Mouse (Mus musculus): ENCODE data around the gene Dnase2a. TPM values are rescaled to one million over a fixed set of nuclear protein-coding genes. Genes with fewer than 3 reads are reported as not detected.
"Not testable (repeated sequence)": the region's sequence is repeated elsewhere in the genome, so short reads cannot be mapped to it uniquely, and the experiment has no call there.

The Dnase2a gene
- polyA plus RNA-seq, 1 experiment from 2014 or later, result 8.6 TPM

DNA sequence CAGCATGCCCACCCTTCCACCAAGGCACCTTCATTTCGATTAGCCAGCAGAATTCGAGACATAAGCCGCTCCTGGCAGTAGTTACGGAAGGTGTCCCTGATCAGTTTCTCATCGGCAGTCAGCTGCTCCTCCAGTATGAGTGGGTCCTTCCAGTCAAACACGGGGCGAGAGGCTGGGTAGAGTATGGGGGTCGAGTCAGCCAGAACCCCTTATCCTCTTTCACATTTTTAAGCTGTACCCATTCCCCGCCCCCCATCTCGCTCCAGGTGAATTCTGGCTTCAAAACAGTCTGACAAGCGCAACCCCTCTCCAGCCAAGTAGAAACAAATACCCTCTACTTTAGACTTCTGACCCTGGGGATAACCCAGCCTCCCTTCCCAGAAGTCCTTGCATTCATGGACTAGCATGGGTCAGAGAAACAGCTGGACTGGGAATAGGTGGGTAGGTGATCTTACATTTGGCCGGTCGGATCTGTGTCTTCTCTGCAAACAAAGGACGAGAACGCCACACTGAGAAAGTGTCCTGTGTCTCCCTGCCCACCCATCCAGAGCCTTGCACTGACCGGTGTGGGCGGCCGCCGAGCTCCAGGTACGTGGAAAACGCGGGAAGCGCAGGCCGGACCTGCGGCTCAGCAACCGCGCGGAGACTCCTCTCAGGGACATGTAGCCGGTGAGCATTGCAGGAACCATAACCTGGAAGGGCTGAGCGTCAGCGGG is 15.2 kb upstream of the Dnase2a start:
- WGBS, result 7% methylated on average over 31 of the region's 31 CpGs
- H3K27me3 ChIP-seq, result no peaks in the 10 kb centered on the region
- peak overlapping the region; percentile 71 for H3K27ac ChIP-seq
- peaks cover 17% of the 10 kb centered on the region for H3K4me1 ChIP-seq
- no peaks in the 10 kb centered on the region for H3K9me3 ChIP-seq (replicated peaks)
- ATAC-seq (replicated peaks; ENCODE audit: low FRiP score), result peak; percentile 61
- peak overlapping the region; percentile 67 for H3K9ac ChIP-seq
- H3K36me3 ChIP-seq, result peaks cover 32% of the 10 kb centered on the region
- peak overlapping the region; percentile 85 for H3K4me3 ChIP-seq (replicated peaks)
- H3K4me2 ChIP-seq, result peak overlapping the region; percentile 78

DNA sequence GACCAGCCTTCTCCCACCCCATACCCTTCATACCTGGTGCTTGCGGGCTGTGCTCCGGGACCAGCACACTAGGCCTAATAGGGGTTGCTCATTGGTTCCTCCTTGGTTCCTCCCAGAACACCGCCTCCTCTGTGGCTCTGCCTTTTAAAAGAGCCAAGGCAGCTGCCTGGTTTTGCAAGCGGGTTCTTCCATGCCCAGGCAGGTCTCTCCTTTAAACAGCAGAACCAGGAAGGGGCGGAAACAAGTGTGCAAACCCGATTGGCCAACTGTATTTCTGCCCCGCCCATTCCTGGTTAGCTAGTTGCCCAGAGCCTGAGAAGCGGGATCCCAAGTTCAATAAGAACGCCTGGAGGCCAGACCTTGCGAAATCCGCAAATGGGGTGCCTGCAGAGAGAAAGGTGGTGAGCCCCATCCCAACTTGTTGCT is 14.6 kb upstream of the Dnase2a start, which contains the start of gene Gcdh:
Gcdh (minus strand) TSS at position 213 of the 426 bp plus-strand sequence.
- ATAC-seq (replicated peaks; ENCODE audit: low FRiP score), result peak; percentile 98
- under 1% methylated on average over 11 of the region's 11 CpGs for WGBS
- Histone ChIP-seq H3K36me3 (peaks cover 26% of the 10 kb centered on the region), H3K27me3 (no peaks in the 10 kb centered on the region), H3K9me3 (replicated peaks) (no peaks in the 10 kb centered on the region), H3K4me3 (replicated peaks) (peak within 1 kb of the TSS; percentile 85), H3K27ac (peak within 1 kb of the TSS; percentile 71), H3K4me2 (peak within 1 kb of the TSS; percentile 78), H3K4me1 (peaks cover 17% of the 10 kb centered on the region), H3K9ac (peak within 1 kb of the TSS; percentile 67)

DNA sequence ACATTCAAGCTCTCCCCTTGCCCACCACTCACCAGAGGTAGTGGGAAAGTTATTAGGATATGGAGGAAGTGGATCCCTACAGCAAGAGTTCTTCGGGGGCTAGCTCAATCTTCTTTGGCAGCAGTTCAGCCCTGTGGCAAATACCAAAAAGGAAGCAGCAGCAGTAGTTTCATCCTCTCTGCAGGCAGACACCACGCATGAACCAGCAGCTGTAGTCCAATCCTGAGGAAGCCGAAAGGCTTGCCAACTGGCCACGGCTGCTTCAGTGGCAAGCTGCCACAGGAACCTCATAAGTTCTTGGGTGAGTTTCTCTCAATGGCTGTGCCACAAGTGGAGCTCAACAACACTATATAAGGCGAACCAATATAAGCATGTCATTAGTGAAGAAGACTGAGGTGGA is 12.4 kb upstream of the Dnase2a start:
- Histone ChIP-seq H3K4me2 (no peak overlapping the region), H3K4me3 (replicated peaks) (no peak overlapping the region), H3K4me1 (peaks cover 17% of the 10 kb centered on the region), H3K27me3 (peaks cover 3% of the 10 kb centered on the region; the same call in 1 of the 2 replicates), H3K9ac (no peak overlapping the region), H3K9me3 (replicated peaks) (no peaks in the 10 kb centered on the region), H3K27ac (no peak overlapping the region), H3K36me3 (peaks cover 8% of the 10 kb centered on the region)
- whole genome bisulfite sequencing, result 88% methylated on average over 5 of the region's 5 CpGs
- no peak for ATAC-seq (replicated peaks; ENCODE audit: low FRiP score)

DNA sequence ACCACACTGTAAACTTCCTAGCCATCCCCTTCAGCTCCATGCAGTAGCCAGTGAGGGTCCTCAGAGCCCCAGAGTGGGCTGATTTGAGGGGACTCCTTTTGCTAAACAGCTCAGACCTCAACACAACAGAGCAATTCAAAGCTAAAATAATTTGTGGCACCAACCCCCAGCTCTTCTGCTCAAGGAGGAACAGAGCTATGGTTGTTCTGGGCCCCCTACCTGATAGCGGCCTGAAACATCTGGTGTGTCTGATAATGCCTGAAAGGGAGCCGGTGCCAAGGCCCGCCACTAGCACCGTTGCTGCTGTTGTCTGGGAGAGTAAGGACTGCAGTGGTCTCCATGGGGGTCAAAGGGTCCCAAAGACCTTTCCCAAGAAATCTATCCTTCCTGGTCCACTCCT is 7.3 kb upstream of the Dnase2a start:
- WGBS, result 79% methylated on average over 4 of the region's 4 CpGs
- Histone ChIP-seq H3K9ac (no peak overlapping the region), H3K9me3 (replicated peaks) (no peaks in the 10 kb centered on the region), H3K4me3 (replicated peaks) (no peak overlapping the region), H3K36me3 (no peaks in the 10 kb centered on the region), H3K4me2 (0 out of 2 replicates have a peak overlapping the region, but pooled peaks have one; percentile 9), H3K27ac (no peak overlapping the region), H3K27me3 (peaks cover 11% of the 10 kb centered on the region), H3K4me1 (peaks cover 16% of the 10 kb centered on the region)
- ATAC-seq (replicated peaks; ENCODE audit: low FRiP score), result no peak

DNA sequence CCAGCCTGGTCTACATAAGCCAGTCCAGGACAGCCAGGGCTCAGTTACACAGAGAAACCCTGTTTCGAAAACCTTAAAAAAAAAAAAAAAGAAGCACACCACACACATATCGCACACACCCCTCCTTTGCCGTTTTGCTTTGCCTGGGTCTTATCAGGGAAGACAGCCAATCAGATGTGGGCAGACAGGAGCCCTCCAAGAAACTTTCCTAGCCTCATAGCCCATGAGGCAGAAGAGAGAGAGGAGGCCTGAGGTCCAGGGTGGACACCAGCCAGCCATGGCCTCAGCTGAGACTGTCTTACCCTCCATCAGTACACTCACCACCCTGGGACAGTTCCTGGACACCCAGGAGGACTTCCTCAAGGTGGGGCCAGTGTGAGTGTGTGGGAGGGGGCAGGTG is 6.6 kb upstream of the Dnase2a start, which contains the start of gene Klf1:
Klf1 (plus strand) TSS at position 177 of the 400 bp plus-strand sequence.
- H3K9me3 ChIP-seq (replicated peaks), result no peaks in the 10 kb centered on the region
- H3K36me3 ChIP-seq, result no peaks in the 10 kb centered on the region
- H3K4me3 ChIP-seq (replicated peaks), result peak within 1 kb of the TSS; percentile 65
- H3K27ac ChIP-seq, result 0 out of 2 replicates have a peak within 1 kb of the TSS, but pooled peaks have one; percentile 87
- H3K4me1 ChIP-seq, result peaks cover 16% of the 10 kb centered on the region
- peak within 1 kb of the TSS; percentile 71 for H3K9ac ChIP-seq
- peak within 1 kb of the TSS; percentile 96 for H3K4me2 ChIP-seq
- peaks cover 11% of the 10 kb centered on the region for H3K27me3 ChIP-seq
- 71% methylated on average over 3 of the region's 3 CpGs for WGBS
- ATAC-seq (replicated peaks; ENCODE audit: low FRiP score), result no peak; the same call in 1 of the 2 replicates

DNA sequence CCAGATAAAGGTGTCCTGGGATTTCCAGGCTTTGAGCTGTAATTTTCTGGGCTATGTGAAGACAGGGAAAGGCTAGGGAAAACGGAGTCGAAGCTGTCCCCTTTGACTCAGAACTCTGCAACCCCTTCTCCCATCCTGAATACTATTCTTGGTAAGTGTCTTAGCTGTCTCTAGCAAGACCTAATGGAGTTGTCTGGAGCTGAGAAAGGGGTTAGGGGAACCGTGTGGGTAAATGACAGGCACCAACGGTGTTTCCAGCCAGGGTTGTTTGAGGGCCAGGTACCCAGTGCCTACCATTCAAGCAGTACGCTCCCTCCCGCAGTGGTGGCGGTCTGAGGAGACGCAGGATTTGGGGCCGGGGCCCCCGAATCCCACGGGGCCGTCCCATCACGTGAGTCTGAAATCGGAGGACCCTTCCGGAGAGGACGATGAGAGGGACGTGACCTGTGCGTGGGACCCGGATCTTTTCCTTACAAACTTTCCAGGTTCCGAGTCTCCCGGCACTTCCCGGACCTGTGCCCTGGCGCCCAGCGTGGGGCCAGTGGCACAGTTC is 5.9 kb upstream of the Dnase2a start:
- H3K9me3 ChIP-seq (replicated peaks), result no peaks in the 10 kb centered on the region
- ATAC-seq (replicated peaks; ENCODE audit: low FRiP score), result no peak
- WGBS, result 4% methylated on average over 24 of the region's 24 CpGs
- no peaks in the 10 kb centered on the region for H3K36me3 ChIP-seq
- H3K9ac ChIP-seq, result peak overlapping the region; percentile 71
- peaks cover 16% of the 10 kb centered on the region for H3K4me1 ChIP-seq
- H3K27ac ChIP-seq, result no peak overlapping the region
- H3K4me2 ChIP-seq, result peak overlapping the region; percentile 96
- peak overlapping the region; percentile 65 for H3K4me3 ChIP-seq (replicated peaks)
- peaks cover 11% of the 10 kb centered on the region for H3K27me3 ChIP-seq

DNA sequence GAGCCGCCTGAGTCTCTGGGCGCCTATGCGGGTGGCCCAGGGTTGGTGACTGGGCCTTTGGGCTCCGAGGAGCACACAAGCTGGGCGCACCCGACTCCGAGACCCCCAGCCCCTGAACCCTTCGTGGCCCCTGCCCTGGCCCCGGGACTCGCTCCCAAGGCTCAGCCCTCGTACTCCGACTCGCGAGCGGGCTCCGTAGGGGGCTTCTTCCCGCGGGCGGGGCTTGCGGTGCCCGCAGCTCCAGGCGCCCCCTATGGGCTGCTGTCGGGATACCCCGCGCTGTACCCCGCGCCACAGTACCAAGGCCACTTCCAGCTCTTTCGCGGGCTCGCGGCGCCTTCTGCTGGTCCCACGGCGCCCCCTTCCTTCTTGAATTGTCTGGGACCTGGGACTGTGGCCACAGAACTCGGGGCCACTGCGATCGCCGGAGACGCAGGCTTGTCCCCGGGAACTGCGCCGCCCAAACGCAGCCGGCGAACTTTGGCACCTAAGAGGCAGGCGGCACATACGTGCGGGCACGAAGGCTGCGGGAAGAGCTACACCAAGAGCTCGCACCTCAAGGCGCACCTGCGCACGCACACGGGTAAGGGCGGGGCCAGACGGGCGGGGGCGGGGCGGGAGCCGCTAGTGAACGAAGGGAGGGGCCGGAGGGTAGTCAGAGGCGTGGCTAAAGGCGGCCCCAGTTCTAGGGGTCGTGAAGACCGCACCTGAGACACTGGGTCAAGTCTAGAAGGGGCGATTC is 5.3 kb upstream of the Dnase2a start:
- Histone ChIP-seq H3K4me1 (peaks cover 18% of the 10 kb centered on the region), H3K27ac (peak overlapping the region; percentile 87), H3K9me3 (replicated peaks) (no peaks in the 10 kb centered on the region), H3K27me3 (peaks cover 11% of the 10 kb centered on the region), H3K9ac (peak overlapping the region; percentile 71), H3K36me3 (no peaks in the 10 kb centered on the region), H3K4me2 (peak overlapping the region; percentile 96), H3K4me3 (replicated peaks) (peak overlapping the region; percentile 65)
- ATAC-seq (replicated peaks; ENCODE audit: low FRiP score), result peak; percentile 90
- under 1% methylated on average over 68 of the region's 68 CpGs for WGBS

DNA sequence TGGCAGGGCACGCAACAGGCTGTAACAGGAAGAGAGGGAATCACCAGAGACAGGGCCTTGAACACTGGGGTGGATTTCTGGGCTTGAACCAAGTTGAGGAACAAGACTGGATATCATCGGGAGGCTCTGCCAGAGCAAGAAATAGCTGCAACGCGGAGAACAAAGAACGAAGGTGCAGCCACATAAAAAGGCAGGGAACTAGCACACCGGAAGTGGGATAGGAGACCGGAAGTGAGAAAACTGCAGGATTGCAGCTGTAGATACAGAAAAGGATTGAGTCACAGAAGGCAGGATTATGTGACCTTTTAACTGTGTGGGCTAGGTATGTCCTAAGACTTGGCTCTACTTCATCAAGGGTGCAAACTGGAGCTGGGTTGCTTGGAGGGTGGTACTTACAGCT is 4.0 kb upstream of the Dnase2a start:
- Histone ChIP-seq H3K27me3 (peaks cover 18% of the 10 kb centered on the region), H3K36me3 (no peaks in the 10 kb centered on the region), H3K4me2 (no peak overlapping the region), H3K9ac (no peak overlapping the region), H3K9me3 (replicated peaks) (no peaks in the 10 kb centered on the region), H3K27ac (no peak overlapping the region), H3K4me1 (peaks cover 26% of the 10 kb centered on the region), H3K4me3 (replicated peaks) (no peak overlapping the region)
- ATAC-seq (replicated peaks; ENCODE audit: low FRiP score), result no peak
- whole genome bisulfite sequencing, result 89% methylated on average over 7 of the region's 7 CpGs

DNA sequence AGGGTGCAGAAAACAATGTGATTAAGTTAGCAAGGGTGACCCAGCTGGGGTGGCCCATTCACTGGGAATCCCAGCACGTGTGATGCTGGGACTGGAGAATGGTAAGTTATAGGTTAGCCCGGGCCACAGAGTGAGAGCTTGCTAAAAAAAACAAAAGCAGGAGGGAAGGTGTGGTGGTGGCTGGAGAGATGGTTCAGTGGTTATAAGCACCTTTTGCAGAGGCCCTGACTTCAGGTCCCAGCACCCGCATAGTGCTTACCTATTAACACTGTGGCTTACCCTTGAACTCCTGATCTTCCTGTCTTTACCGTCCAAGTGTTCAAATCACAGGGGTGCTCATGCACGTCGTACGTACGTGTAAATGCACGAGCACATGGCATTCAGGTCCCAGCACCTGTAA is 1.3 kb upstream of the Dnase2a start:
- no peaks in the 10 kb centered on the region for H3K9me3 ChIP-seq (replicated peaks)
- 85% methylated on average over 9 of the region's 9 CpGs for WGBS
- H3K4me1 ChIP-seq, result peaks cover 27% of the 10 kb centered on the region
- H3K9ac ChIP-seq, result no peak overlapping the region
- ATAC-seq (replicated peaks; ENCODE audit: low FRiP score), result no peak
- H3K4me3 ChIP-seq (replicated peaks), result no peak overlapping the region
- H3K27ac ChIP-seq, result no peak overlapping the region
- no peaks in the 10 kb centered on the region for H3K36me3 ChIP-seq
- no peak overlapping the region for H3K4me2 ChIP-seq
- H3K27me3 ChIP-seq, result peaks cover 34% of the 10 kb centered on the region

DNA sequence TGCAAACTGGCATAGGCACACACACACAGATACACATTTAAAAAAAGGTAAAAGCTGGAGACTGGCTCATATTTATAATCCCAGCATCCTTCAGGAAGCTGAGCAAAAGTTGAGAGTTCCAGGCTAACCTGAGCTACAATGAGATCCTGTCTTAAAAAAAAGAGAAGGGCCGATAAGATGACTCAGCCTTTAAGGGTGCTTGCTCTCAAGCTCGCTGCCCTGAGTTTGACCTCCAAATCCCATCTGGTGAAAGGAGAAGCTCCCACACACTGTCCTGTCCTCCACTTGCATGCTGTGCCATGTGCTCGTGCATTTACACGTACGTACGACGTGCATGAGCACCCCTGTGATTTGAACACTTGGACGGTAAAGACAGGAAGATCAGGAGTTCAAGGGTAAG is 867 bp upstream of the Dnase2a start:
- no peak for ATAC-seq (replicated peaks; ENCODE audit: low FRiP score)
- Histone ChIP-seq H3K36me3 (no peaks in the 10 kb centered on the region), H3K9ac (no peak overlapping the region), H3K4me3 (replicated peaks) (no peak overlapping the region), H3K4me2 (no peak overlapping the region), H3K27ac (no peak overlapping the region), H3K27me3 (peaks cover 37% of the 10 kb centered on the region), H3K9me3 (replicated peaks) (no peaks in the 10 kb centered on the region), H3K4me1 (peaks cover 27% of the 10 kb centered on the region)
- 59% methylated on average over 8 of the region's 8 CpGs for WGBS

DNA sequence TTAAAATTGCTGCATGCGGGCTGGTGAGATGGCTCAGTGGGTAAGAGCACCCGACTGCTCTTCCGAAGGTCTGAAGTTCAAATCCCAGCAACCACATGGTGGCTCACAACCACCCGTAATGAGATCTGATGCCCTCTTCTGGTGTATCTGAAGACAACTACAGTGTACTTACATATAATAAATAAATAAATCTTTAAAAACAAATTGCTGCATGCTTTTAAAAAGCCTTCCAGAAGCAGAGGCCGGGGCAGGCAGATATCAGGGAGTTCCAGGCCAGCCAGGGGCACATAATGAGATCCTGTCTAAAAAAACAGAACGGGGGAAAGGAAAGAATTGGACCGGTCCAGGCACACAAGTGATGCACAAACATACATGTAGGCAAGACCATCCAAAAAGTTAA is 381 bp upstream of the Dnase2a start:
- WGBS, result 28% methylated on average over 7 of the region's 7 CpGs
- Histone ChIP-seq H3K27me3 (peaks cover 42% of the 10 kb centered on the region), H3K4me3 (replicated peaks) (peak overlapping the region; percentile 59), H3K4me2 (peak overlapping the region; percentile 91), H3K27ac (peak overlapping the region; percentile 54; the same call in 1 of the 2 replicates), H3K4me1 (peaks cover 28% of the 10 kb centered on the region)
- H3K36me3 ChIP-seq; ATAC-seq (replicated peaks; ENCODE audit: low FRiP score); H3K9ac ChIP-seq; H3K9me3 ChIP-seq (replicated peaks): not testable (repeated sequence)
